Mouse (Mus musculus) neural tube, embryonic 14.5 days (tissue): Measurements from ENCODE around the gene Gm28047. TPM values are rescaled to one million over a fixed set of nuclear protein-coding genes. Genes with fewer than 3 reads are reported as not detected.

Experiments
- ATAC-seq: fragments of 200-750 bp; cut with Nextera tagmentation; 2 replicates; pipeline ENCODE4 v1.8.0; 2017; ENCODE audit warnings: low read depth, mild to moderate bottlenecking, moderate TSS enrichment, moderate library complexity
- H3K27ac ChIP-seq: fragments of 300-500 bp; sonication (generic); 2 replicates; pipeline ENCODE4 v1.5.1; 2014; ENCODE audit warnings: low read depth, mild to moderate bottlenecking, control low read depth, low read length, moderate library complexity, mixed read lengths
- H3K27me3 ChIP-seq: fragments of 300-500 bp; sonication (generic); 2 replicates; pipeline ENCODE4 v1.6.1; 2014; ENCODE audit warnings: low read length; ENCODE audit not compliant: control insufficient read depth, insufficient read depth
- H3K36me3 ChIP-seq: fragments of 300-500 bp; sonication (generic); 2 replicates; pipeline ENCODE4 v1.6.1; 2014; ENCODE audit warnings: low read length, mixed read lengths; ENCODE audit not compliant: control insufficient read depth, insufficient read depth
- H3K4me1 ChIP-seq: fragments of 300-500 bp; sonication (generic); 2 replicates; pipeline ENCODE4 v1.6.1; 2014; ENCODE audit warnings: low read length; ENCODE audit not compliant: control insufficient read depth, insufficient read depth
- H3K4me2 ChIP-seq: fragments of 300-500 bp; sonication (generic); 2 replicates; pipeline ENCODE4 v1.6.1; 2014; ENCODE audit warnings: mild to moderate bottlenecking, low read depth, low read length, control low read depth
- H3K4me3 ChIP-seq: fragments of 300-500 bp; sonication (generic); 2 replicates; pipeline ENCODE4 v1.5.1; 2014; ENCODE audit warnings: low read depth, low read length, control low read depth, mixed read lengths
- H3K9ac ChIP-seq: fragments of 300-500 bp; sonication (generic); replicated peaks from 2 replicates; pipeline ENCODE4 v1.6.1; 2014; ENCODE audit warnings: low read depth, mild to moderate bottlenecking, control low read depth, low read length, mixed read lengths
- H3K9me3 ChIP-seq: fragments of 300-500 bp; sonication (generic); 2 replicates; pipeline ENCODE4 v1.6.1; 2016; ENCODE audit warnings: low read length; ENCODE audit not compliant: control insufficient read depth
- WGBS: fragments of 180-500 bp; shearing (Covaris S2); extraction: QIAGEN DNeasy Blood & Tissue Kit; methylation state at CpG from one replicate; pipeline ENCODE4 v1.1.7; 2014; 5-methylcytosine and 5-hydroxymethylcytosine counted together
- polyA plus RNA-seq: library from polyadenylated mRNA; unstranded; fragments of >200 nt; fragmentation: Nextera tagmentation; extraction: Ambion mirVana; gene quantifications from 2 replicates; pipeline ENCODE4 v1.2.1, GENCODE M21; 2014

Gene Gm28047
- polyA plus RNA-seq, 1 experiment from 2014 or later: not detected

DNA sequence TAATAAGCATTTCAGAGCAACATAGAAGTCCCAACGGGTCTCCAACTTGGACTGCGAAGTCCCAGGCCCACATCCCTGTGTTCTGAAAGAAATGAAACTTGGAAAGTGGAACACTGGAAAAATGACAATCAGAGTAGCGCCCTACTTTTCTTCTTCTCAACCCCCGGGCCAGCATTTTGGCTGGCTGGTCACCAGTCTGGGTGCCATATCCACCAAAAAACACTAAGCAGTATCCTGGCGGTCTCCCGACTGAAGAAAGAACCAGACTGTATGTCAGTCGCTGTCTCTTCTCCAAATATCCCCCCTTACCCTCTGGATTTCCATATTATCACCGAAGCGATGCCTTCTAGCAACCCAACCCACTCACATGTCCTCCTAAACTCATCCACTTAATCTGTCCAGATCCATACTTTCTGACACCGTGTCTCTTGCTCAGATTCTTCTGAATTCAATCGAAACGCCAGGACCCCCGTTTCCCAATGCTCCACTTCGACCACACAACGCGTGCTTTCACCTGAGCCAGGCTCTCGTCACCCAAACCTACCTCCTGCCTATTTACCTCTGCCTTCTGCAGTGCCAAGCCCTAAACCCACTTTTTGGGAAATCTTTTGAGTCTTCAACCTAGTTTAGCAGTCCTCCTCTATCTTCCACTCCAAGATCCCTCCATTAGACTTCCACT lies 437 bp downstream of the Gm28047 start:
- WGBS: 5% methylated on average over 17 of the region's 17 CpGs
- ATAC-seq: no peak; the same call in 1 of the 2 replicates
- peak overlapping the region; percentile 88 for H3K4me2 ChIP-seq
- H3K36me3 ChIP-seq: no peaks in the 10 kb centered on the region
- H3K27me3 ChIP-seq: no peaks in the 10 kb centered on the region
- H3K4me3 ChIP-seq: peak overlapping the region; percentile 68
- peak overlapping the region; percentile 1; the same call in 1 of the 2 replicates for H3K27ac ChIP-seq
- no peaks in the 10 kb centered on the region for H3K9me3 ChIP-seq
- peaks cover 14% of the 10 kb centered on the region for H3K4me1 ChIP-seq
- peak overlapping the region; percentile 52 for H3K9ac ChIP-seq

DNA sequence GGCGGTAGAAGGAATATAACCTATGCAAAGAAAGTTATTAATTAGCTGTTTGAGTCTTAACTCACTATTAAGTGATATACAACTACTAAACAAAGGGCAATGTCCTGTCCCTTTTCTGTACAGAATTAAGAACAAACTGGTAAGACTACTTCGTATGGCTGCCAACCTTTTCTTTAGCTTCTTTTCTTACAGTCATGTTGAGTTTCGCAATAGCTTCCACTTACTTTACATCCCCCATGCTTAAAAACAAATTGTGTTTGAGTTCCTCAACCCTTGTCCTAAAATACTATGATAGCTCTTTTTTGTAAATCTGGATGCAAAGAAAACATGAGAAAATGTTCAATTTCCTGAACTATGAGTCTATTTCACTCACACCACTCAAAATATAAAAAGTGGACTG lies 1.7 kb downstream of the Gm28047 start:
- 86% methylated on average over 3 of the region's 3 CpGs for WGBS
- H3K27me3 ChIP-seq: no peaks in the 10 kb centered on the region
- no peak overlapping the region for H3K27ac ChIP-seq
- H3K4me2 ChIP-seq: no peak overlapping the region; the same call in 1 of the 2 replicates
- no peak overlapping the region for H3K9ac ChIP-seq
- no peaks in the 10 kb centered on the region for H3K36me3 ChIP-seq
- no peak overlapping the region for H3K4me3 ChIP-seq
- ATAC-seq: no peak
- H3K9me3 ChIP-seq: no peaks in the 10 kb centered on the region
- H3K4me1 ChIP-seq: peaks cover 14% of the 10 kb centered on the region

DNA sequence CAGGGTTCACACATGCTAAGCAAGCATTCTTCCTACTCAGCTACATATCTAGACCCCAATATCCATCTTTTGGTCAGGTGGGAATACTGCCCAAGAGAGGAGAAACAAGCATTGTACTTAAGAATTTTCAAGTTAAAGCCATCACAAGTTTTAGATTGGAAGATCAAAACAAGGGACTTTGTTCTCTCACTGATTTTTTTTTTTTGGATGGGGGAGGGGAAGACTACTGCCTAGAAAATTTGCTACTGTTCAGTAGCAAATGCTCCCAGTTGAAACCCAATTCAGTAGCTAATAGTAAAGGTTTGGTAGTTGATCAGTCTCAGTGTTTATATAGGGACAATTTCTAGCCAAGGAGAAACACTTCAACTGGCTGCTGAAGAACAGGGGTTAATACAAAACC lies 2.3 kb downstream of the Gm28047 start:
- Histone ChIP-seq H3K9me3 (no peaks in the 10 kb centered on the region), H3K4me1 (peaks cover 14% of the 10 kb centered on the region), H3K36me3 (no peaks in the 10 kb centered on the region), H3K27me3 (no peaks in the 10 kb centered on the region), H3K27ac (no peak overlapping the region), H3K4me2 (no peak overlapping the region; the same call in 1 of the 2 replicates), H3K4me3 (no peak overlapping the region), H3K9ac (no peak overlapping the region)
- ATAC-seq: no peak

DNA sequence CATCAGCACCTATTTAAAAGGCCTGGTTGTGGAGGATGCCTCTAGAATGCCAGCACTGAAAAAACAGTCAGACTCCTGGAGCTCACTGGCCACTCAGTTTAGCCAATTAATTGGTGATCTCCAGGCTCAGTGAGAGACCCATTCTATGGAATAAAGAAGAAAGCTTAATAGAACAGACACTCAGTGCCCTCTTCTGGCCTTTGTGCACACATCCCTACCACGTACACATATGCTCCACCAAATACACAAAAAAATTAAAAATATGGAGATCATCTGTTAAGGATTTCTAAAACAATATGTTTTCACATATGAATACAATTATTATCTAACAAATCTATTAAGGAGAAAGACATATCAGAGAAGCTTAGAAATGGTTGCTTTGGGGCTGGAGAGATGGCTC lies 4.1 kb downstream of the Gm28047 start:
- H3K27me3 ChIP-seq: no peaks in the 10 kb centered on the region
- ATAC-seq: no peak
- WGBS: 92% methylated on average over 1 of the region's 1 CpGs
- H3K9ac ChIP-seq: no peak overlapping the region
- H3K4me3 ChIP-seq: no peak overlapping the region
- no peaks in the 10 kb centered on the region for H3K9me3 ChIP-seq
- H3K36me3 ChIP-seq: no peaks in the 10 kb centered on the region
- peaks cover 11% of the 10 kb centered on the region for H3K4me1 ChIP-seq
- H3K4me2 ChIP-seq: no peak overlapping the region
- no peak overlapping the region for H3K27ac ChIP-seq

DNA sequence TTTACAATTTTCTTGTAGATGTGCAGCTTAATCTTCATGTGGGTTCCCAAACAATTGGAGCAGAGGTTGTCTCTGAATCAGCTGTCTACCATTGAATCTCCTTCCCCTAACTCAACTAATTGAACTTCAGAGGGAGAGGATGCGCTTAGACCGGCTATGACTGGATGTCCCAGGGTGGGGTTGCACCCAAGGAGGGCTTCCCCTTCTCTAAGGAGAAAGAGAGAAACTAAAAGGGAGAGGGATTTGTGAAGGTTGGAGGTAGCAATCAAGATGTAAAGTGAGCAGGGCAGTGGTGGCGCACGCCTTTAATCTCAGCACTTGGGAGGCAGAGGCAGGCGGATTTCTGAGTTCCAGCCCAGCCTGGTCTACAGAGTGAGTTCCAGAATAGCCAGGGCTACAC lies 5.4 kb downstream of the Gm28047 start:
- 94% methylated on average over 5 of the region's 5 CpGs for WGBS
- Histone ChIP-seq H3K27ac (no peak overlapping the region), H3K4me1 (peaks cover 8% of the 10 kb centered on the region)

DNA sequence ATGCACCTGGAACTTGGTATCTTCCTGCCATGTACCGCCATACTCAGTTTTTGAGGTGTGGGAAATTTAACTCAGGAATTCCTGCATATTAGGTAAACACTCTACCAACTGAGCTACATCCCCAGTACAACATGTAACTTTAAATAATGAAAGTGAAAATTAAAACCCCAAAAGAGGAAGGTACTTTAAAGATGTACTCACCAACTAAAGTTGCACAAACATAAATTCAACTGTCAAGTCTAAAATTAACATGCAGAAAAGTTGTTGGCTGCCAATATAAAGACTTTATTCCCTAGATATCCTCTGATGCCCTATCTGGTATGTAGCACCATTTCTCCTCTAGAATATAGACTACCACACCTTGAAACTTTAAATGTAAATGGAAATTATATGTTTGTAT lies 7.2 kb downstream of the Gm28047 start:
- WGBS: 93% methylated on average over 1 of the region's 1 CpGs
- Histone ChIP-seq H3K27me3 (no peaks in the 10 kb centered on the region), H3K9ac (no peak overlapping the region), H3K9me3 (no peaks in the 10 kb centered on the region), H3K27ac (no peak overlapping the region), H3K4me1 (0 out of 2 replicates have a peak, but pooled peaks cover 1% of the 10 kb centered on the region), H3K36me3 (no peaks in the 10 kb centered on the region), H3K4me2 (no peak overlapping the region), H3K4me3 (no peak overlapping the region)
- ATAC-seq: no peak

More for the DNA sequence above, 5.4 kb downstream of the Gm28047 start:
- Histone ChIP-seq H3K9me3 (no peaks in the 10 kb centered on the region), H3K4me3 (no peak overlapping the region), H3K4me2 (no peak overlapping the region), H3K9ac (no peak overlapping the region), H3K27me3 (no peaks in the 10 kb centered on the region), H3K36me3 (no peaks in the 10 kb centered on the region)
- ATAC-seq: no peak

DNA sequence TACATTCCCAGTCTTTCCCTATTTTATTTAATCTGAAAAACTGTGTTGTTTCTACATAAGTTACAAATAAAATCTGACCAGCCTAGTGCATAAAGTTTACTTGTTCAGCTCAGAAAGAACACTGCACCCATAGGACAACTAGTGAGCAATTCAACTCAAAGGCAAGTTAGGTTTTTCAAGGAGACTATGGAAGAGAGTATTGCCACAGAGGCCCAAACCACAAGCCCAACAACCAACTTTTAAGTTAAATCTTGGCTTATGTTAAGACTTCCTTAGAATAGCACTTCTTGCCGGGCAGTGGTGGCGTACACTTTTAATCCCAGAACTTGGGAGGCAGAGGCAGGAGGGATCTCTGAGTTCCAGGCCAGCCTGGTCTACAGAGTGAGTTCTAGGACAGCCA lies 8.7 kb downstream of the Gm28047 start:
- ATAC-seq: no peak
- Histone ChIP-seq H3K4me3 (no peak overlapping the region), H3K27me3 (no peaks in the 10 kb centered on the region), H3K36me3 (no peaks in the 10 kb centered on the region), H3K4me2 (no peak overlapping the region), H3K4me1 (no peaks in the 10 kb centered on the region), H3K9me3 (no peaks in the 10 kb centered on the region), H3K27ac (no peak overlapping the region), H3K9ac (no peak overlapping the region)
- 96% methylated on average over 2 of the region's 2 CpGs for WGBS

DNA sequence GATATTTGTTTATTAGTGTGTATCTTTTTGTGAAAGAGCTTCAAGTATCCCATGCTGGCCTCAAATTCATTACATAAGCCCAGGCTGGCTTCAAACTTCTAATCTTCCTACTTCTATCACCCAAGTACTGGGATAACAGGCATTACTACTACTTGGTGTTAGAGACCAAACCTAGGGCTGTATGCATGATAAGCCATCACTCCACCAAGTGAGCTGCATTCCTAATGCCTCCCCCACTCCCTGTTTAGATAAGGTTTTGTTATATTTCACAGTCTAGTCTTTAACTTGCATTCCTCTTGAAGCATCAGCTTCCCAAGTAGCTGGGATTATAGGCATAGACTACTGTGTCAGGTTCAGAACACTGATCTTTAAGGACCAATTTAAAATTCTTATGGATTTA lies 10.6 kb downstream of the Gm28047 start:
- Histone ChIP-seq H3K27me3 (no peaks in the 10 kb centered on the region), H3K36me3 (no peaks in the 10 kb centered on the region), H3K4me2 (no peak overlapping the region), H3K4me3 (no peak overlapping the region), H3K9me3 (no peaks in the 10 kb centered on the region), H3K4me1 (no peaks in the 10 kb centered on the region), H3K9ac (no peak overlapping the region), H3K27ac (no peak overlapping the region)
- ATAC-seq: no peak

DNA sequence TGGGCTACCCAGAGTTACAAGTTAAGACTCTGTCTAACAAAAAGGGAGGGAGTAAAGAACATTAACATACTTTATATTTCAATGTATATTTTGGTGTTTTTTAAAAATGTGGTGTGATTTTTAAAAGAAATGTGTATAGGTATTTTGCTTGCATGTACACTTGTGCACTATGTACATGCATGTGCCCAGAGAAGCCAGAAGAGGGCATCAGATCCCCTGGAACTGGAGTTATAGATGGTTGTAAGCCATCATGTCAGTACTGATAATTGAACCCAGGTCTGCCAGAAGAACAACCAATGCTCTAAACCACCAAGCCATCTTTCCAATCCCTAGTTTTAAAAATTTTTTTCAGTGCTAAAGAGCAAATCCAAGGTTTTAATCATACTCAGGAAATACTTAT lies 11.9 kb downstream of the Gm28047 start:
- Histone ChIP-seq H3K4me2 (no peak overlapping the region), H3K4me1 (no peaks in the 10 kb centered on the region), H3K27me3 (no peaks in the 10 kb centered on the region), H3K9me3 (no peaks in the 10 kb centered on the region), H3K27ac (no peak overlapping the region), H3K4me3 (no peak overlapping the region), H3K36me3 (no peaks in the 10 kb centered on the region), H3K9ac (no peak overlapping the region)
- ATAC-seq: no peak
